Mouse (Mus musculus) stomach, postnatal 0 days (tissue): ENCODE data around the gene Tlr2. TPM values are rescaled to one million over a fixed set of nuclear protein-coding genes. Genes with fewer than 3 reads are reported as not detected.

ENCODE experiments used
- ATAC-seq: fragments of 200-750 bp; cut with Nextera tagmentation; 2 replicates; pipeline ENCODE4 v1.8.0; 2017; ENCODE audit not compliant: low FRiP score, low TSS enrichment
- DNase-seq: peaks from one replicate; pipeline ENCODE4 v3.0.0-alpha.2; 2016; ENCODE audit warnings: low spot score
- H3K27ac ChIP-seq: fragments of 300-500 bp; sonication (generic); replicated peaks from 2 replicates; pipeline ENCODE4 v1.5.1; 2014; ENCODE audit warnings: mild to moderate bottlenecking, control low read depth
- H3K27me3 ChIP-seq: fragments of 300-500 bp; sonication (generic); 2 replicates; pipeline ENCODE4 v1.6.1; 2014; ENCODE audit warnings: low read length; ENCODE audit not compliant: control insufficient read depth, insufficient read depth
- H3K36me3 ChIP-seq: fragments of 300-500 bp; sonication (generic); 2 replicates; pipeline ENCODE4 v1.6.1; 2014; ENCODE audit warnings: low read length, mixed read lengths; ENCODE audit not compliant: control insufficient read depth, insufficient read depth
- H3K4me1 ChIP-seq: fragments of 300-500 bp; sonication (generic); replicated peaks from 2 replicates; pipeline ENCODE4 v1.6.1; 2014; ENCODE audit warnings: antibody characterized with exemption; ENCODE audit not compliant: control insufficient read depth, insufficient read depth
- H3K4me2 ChIP-seq: fragments of 300-500 bp; sonication (generic); replicated peaks from 2 replicates; pipeline ENCODE4 v1.6.1; 2014; ENCODE audit warnings: low read depth, mild to moderate bottlenecking, control low read depth, moderate library complexity
- H3K4me3 ChIP-seq: fragments of 300-500 bp; sonication (generic); 2 replicates; pipeline ENCODE4 v1.5.1; 2014; ENCODE audit warnings: low read depth, low read length, control low read depth
- H3K9ac ChIP-seq: fragments of 300-500 bp; sonication (generic); 2 replicates; pipeline ENCODE4 v1.6.1; 2014; ENCODE audit warnings: mild to moderate bottlenecking, low read length, control low read depth, mixed read lengths
- H3K9me3 ChIP-seq: fragments of 300-500 bp; sonication (generic); 2 replicates; pipeline ENCODE4 v1.6.1; 2016; ENCODE audit warnings: low read length; ENCODE audit not compliant: control insufficient read depth
- CTCF ChIP-seq: IDR thresholded peaks from 2 replicates; pipeline ENCODE4 v1.5.1; 2016; ENCODE audit warnings: antibody characterized with exemption, low read depth, mild to moderate bottlenecking, moderate library complexity
- EP300 ChIP-seq: optimal IDR thresholded peaks from 2 replicates; pipeline ENCODE3; 2016; ENCODE audit warnings: antibody characterized with exemption
- WGBS: fragments of 180-500 bp; shearing (Covaris S2); extraction: QIAGEN DNeasy Blood & Tissue Kit; methylation state at CpG from one replicate; pipeline ENCODE4 v1.1.7; 2014; 5-methylcytosine and 5-hydroxymethylcytosine counted together
- polyA plus RNA-seq: library from polyadenylated mRNA; unstranded; fragments of >200 nt; fragmentation: Nextera tagmentation; extraction: Ambion mirVana; gene quantifications from 2 replicates; pipeline ENCODE4 v1.2.1, GENCODE M21; 2015

Gene Tlr2
- polyA plus RNA-seq, 1 experiment from 2014 or later = 8.5 TPM

DNA sequence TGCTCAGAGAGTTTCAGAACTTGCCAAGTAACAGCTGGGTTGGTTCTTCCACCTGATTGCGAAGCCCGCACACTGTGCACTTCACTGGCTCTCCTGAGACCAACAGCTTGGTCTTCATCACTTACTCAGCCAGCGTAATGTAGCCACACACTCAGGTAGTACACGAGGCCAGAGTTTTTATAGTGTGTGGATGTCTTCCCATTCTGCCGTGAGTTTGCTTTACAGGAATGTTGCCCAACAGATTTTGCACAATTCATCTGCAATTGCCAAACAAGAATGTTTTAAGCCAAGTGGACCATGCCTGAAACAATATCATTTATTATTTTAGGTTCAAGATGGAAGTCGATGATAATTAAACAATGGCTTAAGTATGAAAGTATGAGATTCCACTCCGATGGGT lies 18.0 kb upstream of the Tlr2 start:
- no peaks in the 10 kb centered on the region; the same call in 1 of the 2 replicates for H3K4me1 ChIP-seq
- WGBS = 78% methylated on average over 7 of the region's 7 CpGs
- no peak overlapping the region for H3K27ac ChIP-seq
- TF ChIP-seq CTCF = no peak
- TF ChIP-seq EP300 = no peak
- H3K27me3 ChIP-seq = no peaks in the 10 kb centered on the region
- no peak overlapping the region for H3K4me3 ChIP-seq
- no peaks in the 10 kb centered on the region for H3K9me3 ChIP-seq
- H3K4me2 ChIP-seq = no peak overlapping the region
- no peak for ATAC-seq
- DNase-seq = no peak
- no peaks in the 10 kb centered on the region for H3K36me3 ChIP-seq
- no peak overlapping the region for H3K9ac ChIP-seq

DNA sequence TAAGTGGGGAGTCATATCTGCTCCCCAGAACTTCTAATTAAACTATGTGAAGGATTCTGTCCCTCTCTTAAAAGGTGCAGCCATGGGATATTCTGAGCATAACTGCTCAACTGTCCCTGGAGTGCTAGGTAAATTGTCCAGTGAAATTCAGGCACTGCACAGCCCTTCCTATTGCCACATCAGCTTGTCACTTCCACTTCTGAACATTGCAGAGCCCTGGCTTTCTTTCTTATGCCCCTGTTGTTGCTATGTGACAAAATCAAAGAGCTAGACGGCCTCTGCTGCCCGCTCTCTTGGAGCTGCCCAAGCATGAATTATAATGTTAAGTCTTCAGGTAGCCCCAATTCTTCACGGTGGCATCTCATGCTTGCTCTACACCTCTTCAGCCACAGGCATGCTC lies 17.5 kb upstream of the Tlr2 start:
- DNase-seq (no peak), ATAC-seq (no peak)
- WGBS = 81% methylated on average over 3 of the region's 3 CpGs
- no peak overlapping the region for H3K27ac ChIP-seq
- no peak overlapping the region for H3K4me3 ChIP-seq
- no peaks in the 10 kb centered on the region for H3K27me3 ChIP-seq
- no peaks in the 10 kb centered on the region for H3K36me3 ChIP-seq
- H3K9ac ChIP-seq = no peak overlapping the region
- H3K4me1 ChIP-seq = no peaks in the 10 kb centered on the region
- H3K4me2 ChIP-seq = no peak overlapping the region
- no peaks in the 10 kb centered on the region for H3K9me3 ChIP-seq
- TF ChIP-seq EP300 (no peak), CTCF (no peak)

DNA sequence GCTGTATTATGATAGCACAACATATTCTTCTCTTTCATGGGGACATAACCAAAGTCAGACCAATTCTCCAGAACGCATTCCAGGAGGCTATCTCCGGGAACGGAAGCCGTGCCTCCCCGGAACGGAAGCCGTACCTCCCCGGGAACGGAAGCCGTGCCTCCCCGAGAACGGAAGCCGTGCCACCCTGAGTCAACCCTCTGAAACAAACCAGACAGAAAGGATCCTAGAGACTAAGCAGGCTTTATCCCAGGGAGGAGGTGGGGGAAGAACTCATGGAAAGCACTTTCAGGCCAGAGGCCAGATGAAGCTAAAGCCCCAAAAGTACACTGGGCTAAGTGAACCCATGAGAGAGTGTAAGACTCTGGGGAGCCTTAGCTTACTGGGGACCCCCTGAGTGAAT lies 16.1 kb upstream of the Tlr2 start:
- H3K36me3 ChIP-seq = no peaks in the 10 kb centered on the region
- no peaks in the 10 kb centered on the region for H3K27me3 ChIP-seq
- H3K4me2 ChIP-seq = no peak overlapping the region
- H3K4me1 ChIP-seq = no peaks in the 10 kb centered on the region
- no peak overlapping the region for H3K27ac ChIP-seq
- 94% methylated on average over 13 of the region's 13 CpGs for WGBS
- H3K4me3 ChIP-seq = no peak overlapping the region
- no peak for DNase-seq
- H3K9ac ChIP-seq = no peak overlapping the region
- H3K9me3 ChIP-seq = no peaks in the 10 kb centered on the region
- TF ChIP-seq EP300 (no peak), CTCF (no peak)
- ATAC-seq = no peak

DNA sequence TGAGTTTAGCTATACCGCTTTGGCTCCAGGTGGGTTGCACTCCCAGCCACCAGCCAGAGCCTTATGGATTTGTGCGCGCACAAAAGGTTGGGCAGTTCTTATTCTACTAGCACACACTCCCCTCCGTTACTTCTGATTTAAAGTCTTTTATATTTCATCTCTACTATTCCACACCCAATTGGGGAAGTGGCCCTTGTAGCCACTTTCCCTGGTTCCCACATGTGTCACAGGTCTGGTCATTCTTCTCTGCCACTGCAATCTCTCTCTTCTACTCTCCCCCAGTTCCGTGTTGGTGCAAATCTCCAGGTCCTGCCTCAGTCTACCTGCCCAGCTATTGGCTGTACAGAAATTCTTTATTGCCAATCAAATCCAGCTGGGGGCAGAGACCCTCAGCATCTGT lies 14.1 kb upstream of the Tlr2 start:
- Histone ChIP-seq H3K4me3 (no peak overlapping the region), H3K9ac (no peak overlapping the region)

DNA sequence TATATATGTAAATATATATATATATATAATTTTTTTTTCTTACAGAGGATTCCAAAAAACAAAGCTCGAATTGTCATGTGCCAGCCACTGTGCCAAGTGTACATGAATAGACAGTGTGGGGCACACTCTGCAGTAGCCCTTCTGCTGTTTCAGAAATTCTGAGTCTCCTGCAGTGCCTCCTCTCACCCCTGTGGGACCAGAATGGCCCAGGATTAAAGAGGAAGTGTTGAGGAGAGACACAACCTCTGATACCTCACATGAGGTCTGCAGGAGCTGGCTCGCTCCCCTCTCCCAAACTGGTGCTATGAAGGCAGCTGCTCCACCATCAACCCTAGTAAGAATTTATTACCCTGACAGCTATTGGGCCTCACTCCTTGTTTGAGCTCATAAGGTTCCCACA lies 7.8 kb upstream of the Tlr2 start:
- WGBS = 77% methylated on average over 2 of the region's 2 CpGs
- H3K4me1 ChIP-seq = no peaks in the 10 kb centered on the region
- DNase-seq (no peak), ATAC-seq (no peak)
- H3K27me3 ChIP-seq = no peaks in the 10 kb centered on the region
- no peaks in the 10 kb centered on the region for H3K36me3 ChIP-seq
- TF ChIP-seq EP300 = no peak
- TF ChIP-seq CTCF = no peak
- H3K4me3 ChIP-seq = no peak overlapping the region
- H3K4me2 ChIP-seq = no peak overlapping the region
- H3K9me3 ChIP-seq = no peaks in the 10 kb centered on the region
- H3K27ac ChIP-seq = no peak overlapping the region
- no peak overlapping the region for H3K9ac ChIP-seq

More for the DNA sequence above, 14.1 kb upstream of the Tlr2 start:
- Histone ChIP-seq H3K27me3 (no peaks in the 10 kb centered on the region), H3K36me3 (no peaks in the 10 kb centered on the region), H3K4me2 (no peak overlapping the region), H3K9me3 (no peaks in the 10 kb centered on the region), H3K27ac (no peak overlapping the region), H3K4me1 (no peaks in the 10 kb centered on the region)
- DNase-seq (no peak), ATAC-seq (no peak)
- WGBS = 89% methylated on average over 5 of the region's 5 CpGs
- TF ChIP-seq EP300 (no peak), CTCF (no peak)

DNA sequence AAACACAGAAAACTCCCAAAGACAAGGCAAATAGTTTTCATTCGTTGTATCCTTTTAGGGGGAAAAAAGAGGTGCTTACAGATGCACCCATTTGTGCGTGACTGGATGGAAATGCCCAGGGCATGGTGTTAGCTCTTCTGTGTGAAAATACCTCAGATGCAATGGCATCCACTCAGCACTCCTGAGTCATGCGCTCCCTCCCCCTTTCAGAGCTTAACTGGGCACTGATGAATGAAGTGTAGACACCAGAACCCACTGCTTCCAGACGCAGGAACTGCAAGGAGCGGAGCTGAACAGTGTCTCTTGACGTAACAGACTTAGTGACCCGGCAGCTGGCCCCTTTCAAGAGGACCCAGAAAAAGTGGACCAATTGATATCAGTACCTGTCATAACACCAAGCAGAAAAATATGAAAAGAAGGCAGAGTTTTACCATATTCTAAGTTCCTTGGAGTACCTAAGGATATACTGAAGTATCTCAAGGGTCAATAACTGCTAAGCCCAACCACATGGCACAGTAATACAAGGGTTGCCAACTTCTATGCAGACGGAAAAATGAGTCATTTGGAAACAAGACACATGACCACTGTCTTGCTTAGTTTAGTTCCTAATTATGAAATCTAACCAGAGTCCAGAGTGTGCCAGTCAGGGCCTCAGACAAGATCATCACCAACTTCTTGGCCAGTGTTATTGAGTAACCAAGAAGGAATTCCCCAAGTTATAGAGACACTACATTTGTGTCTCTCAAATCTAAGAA lies 3.4 kb upstream of the Tlr2 start:
- Histone ChIP-seq H3K27ac (no peak overlapping the region), H3K4me2 (no peak overlapping the region), H3K4me3 (no peak overlapping the region), H3K9me3 (no peaks in the 10 kb centered on the region), H3K4me1 (no peaks in the 10 kb centered on the region; the same call in 1 of the 2 replicates), H3K9ac (no peak overlapping the region), H3K36me3 (no peaks in the 10 kb centered on the region), H3K27me3 (no peaks in the 10 kb centered on the region)
- TF ChIP-seq EP300 = no peak
- TF ChIP-seq CTCF = no peak
- no peak for DNase-seq
- 48% methylated on average over 8 of the region's 8 CpGs for whole genome bisulfite sequencing
- peak; percentile 63 for ATAC-seq
